Mouse (Mus musculus): ENCODE measurements at regions not wholly inside any gene's neighbourhood (a gene's known extent, or its start where the extent isn't known, plus 50 kb on each side); places are given as distances from the start of the nearest gene placed in this dataset.

GRCm38 (mm10) chr8:103907662-103908061 lies 193.8 kb upstream of the Cdh5 start:
- DNase-seq, result no peak

DNA sequence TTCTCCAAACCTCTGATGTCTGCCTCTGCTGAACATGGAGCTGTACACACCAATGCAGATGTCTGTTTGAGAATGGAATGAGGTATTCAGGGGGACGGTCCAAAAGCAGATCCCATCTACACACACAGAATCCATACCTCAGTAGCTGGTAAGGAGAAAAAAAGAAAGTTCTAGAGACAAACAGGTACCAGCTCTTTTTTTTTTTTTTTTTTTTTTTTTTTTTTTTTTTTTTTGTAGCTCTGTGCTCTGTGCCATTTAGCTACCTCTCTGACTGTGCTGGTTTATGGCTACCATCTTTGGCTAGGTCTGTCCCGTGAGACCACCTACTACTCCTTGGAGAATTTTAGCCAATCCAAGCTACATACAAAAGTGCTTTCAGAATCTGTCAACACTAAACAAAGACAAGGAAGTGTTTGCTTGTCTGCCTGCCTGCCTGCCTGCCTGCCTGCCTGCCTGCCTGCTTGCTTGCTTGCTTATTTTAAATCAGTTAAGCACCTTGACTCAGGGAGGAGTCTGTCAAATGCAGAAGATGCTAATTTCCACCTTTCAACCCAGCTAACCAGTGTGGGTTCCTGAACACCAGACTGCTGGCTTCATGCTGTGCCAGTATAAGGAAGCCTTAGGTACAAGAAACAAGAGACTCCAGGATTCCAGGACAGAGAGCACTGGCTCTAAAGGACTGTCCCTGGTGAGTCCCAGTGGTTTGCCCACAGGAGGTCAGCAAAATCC lies 190.0 kb upstream of the Cdh5 start:
- no peak for DNase-seq

DNA sequence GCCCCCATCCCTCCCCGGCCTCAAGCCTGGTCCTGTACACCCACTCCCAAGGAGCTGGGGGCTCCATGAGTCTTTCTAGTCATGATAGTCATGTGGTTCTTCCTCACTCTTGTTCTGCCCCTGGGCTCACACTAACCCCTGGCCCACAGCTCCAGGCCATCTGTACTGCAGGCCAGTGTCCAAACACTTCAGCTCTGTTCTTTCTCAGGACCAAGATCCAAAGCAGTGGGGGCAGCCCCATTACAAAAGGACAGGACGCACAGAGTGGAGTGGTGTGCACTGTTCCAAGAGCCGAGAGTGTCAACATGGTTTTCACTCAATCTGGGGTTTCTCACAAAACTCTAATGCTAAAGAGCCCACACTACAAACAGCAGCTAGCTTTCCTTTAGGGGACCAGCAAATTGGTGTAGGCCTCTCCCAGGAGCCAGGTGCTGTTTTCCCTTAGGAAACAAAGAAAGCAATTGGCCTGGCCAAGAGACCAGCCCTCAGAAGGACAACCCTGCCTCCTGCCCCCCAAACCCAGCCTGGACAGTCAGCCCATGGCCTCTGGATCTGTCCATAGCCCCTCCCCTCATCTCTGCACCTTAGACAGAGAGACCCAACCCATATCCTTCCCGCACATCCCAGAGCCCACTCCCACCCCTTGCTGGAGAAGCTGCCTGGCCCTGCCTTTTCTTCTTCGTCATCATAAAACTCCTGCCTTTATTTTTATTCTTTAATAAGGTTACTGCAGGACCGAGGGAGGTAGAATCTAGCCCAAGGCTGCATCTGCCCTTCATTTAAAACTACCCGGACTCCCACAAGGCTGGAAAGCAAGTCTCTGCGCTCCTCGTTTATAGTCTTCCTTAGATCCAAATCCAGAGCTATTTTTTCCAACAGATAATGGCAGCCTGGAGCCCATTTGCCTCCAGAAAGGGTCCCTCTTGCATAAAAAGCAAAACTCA lies 188.2 kb upstream of the Cdh5 start:
- DNase-seq, result no peak

GRCm38 (mm10) chr8:103913927-103914640 lies 187.3 kb upstream of the Cdh5 start:
- DNase-seq, result peak; percentile 34

- DNase-seq, result no peak
Observed at GRCm38 (mm10) chr8:103919324-103919723, 182.1 kb upstream of the Cdh5 start.

DNA sequence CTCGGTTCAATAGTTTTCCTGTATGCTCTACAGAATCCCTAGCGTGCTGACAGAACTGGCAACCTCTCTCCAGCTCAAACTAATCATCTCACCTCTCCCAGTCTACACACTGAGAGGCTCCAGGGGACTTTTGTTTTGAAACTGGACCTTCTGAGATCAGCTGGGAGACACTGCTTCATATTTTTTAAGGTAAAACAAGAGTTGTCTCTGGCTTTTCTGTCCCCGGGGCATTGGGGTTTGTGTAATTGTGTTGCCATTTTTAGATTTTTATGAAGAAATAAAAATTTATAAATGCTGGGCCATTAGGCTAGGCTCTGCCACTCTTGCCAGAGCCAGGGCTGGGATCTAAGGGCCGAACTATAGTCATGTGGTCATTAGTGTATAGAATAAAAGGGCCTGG lies 179.8 kb upstream of the Cdh5 start:
- no peak for DNase-seq

DNA sequence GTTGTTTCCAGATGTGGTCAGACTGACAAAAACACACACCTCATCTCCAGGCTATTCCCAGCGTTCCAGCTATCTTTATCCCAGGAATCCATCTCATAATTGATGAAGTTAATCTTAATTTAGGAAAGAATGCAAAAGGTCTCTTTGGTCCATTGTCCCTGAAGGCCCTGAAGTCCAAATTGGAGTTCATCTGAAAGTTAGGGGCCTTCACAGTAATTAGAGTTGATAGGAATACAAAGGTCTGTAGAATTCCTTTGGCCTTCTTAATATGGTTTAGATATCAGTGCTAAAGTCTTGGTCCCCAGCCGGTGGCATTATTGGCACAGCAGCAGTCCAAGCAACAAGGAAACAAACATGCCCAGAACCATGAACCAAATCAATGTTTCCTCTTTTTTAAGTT lies 178.7 kb upstream of the Cdh5 start:
- DNase-seq, result no peak

DNA sequence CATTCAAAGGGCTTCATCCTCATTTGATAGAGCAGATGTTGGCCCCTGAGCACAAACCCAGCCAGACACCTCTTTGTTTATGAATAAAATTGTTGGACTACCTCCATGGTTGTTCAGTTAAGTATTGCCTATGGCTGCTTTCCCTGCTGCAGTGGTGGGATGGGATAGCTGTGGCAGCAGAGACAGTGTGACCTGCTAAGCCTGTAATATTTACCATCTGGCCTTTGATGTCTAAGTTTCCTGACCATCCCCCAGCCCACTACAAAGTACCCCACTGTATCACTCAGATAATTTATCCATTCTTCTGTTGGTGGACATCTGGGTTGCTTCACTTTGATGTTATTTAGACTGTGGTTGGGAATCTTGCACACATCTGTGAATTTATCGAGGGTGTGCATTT lies 168.7 kb upstream of the Cdh5 start:
- no peak for DNase-seq

DNA sequence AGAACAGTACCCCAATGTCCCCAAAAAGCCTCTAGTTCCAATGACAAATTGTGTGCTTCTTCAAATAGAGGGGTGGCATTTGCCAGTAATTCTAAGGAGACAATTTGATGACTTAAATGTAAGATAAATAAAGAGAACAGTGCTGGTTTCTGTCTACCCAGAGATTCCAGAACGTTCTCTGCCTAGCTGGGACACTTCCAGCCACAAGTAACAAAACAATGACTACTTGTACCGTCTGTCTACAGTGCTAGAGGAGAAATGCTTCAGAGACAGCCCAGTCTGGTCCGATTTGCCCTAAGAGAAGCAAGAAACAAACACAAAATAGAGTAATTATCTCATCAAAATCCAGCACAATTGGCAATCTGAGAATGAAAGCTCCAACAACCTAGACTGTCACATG lies 164.9 kb upstream of the Cdh5 start:
- no peak for DNase-seq

DNA sequence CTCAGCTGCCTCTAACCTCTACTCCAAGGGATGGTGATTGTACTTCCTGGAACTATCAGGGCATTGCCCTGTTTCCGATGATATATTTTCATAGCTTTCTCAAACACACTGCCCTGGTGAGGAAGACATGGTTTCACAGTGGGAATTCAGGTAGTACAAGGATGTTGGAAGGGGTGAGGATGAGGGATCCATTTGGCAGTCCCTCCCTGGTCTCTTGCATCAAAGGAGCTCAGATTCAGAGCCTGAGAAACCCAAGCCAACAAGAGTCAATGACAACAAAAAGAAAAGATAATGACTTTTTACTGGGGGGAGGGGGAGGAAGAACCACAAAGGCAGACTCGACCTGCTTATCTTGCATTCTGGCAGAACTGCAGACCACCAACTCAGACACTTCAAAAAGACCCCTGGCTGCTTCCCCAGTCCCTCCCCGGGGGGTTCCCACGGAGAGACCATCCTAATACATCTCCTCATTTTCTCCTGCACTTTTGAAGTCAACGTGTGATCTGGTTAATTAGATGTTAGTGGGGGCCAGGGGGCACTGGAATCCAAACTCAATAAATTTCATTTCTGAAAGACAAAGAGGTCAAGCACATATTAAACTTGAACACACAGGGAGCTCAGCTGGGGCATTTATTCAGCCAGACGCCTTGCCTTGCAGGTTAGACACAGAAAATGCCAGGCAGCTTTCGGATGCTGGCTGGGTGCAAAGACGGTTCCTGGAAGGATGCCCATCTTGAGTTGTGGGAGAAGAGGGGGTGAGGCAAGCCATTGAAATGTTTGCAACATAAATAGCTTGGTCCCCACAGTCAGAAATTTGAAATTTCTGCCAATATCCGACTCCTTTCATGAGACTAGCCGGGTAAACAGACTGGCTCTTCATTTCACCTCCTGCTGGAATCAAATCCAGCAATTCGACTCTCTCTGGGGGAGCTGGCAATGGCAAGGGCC lies 162.9 kb upstream of the Cdh5 start:
- peak; percentile 40 for DNase-seq

GRCm38 (mm10) chr8:103940958-103941532 lies 160.4 kb upstream of the Cdh5 start:
- DNase-seq, result peak; percentile 46

DNA sequence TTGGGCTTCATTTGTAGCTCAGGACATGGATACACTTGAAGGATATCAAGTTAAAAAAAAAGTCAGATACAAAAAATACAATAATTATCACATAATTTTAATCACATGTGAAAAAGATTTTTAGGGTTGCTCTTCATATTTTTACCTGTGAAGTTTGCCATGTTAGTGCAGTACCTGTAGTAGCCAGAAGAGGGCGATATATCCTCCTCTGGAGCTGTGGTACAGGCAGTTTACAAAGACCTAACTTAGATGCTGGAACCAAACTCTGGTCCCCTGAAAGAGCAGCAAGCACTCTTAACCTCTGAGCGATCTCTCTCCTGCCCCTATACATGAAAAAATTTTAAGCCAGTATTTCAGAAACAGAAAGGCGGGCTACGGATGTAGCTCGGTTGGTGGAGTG lies 153.0 kb upstream of the Cdh5 start:
- DNase-seq, result no peak

DNA sequence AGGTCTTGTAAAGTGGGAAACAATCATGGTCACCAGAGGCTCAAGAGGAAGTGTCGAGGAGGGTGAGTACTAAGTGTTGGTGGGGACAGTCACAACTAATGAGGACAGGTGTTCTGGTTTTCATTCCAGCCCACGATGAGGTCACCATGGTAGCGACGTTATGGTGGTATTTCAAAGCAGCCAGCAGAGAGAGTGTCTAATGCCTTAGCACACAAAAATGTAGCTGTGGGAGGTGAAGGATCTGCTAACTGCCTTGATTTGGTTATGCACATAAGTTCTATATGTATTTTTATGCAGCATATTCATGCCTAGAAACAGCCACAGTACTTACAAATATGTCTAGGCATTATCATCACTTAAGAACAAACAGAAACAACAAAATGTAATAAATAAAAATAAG lies 151.0 kb upstream of the Cdh5 start:
- no peak for DNase-seq

GRCm38 (mm10) chr8:103953586-103953985 lies 147.8 kb upstream of the Cdh5 start:
- no peak for DNase-seq

- no peak for DNase-seq
Observed at GRCm38 (mm10) chr8:103955568-103956260, 145.7 kb upstream of the Cdh5 start.

- no peak for DNase-seq
Observed at GRCm38 (mm10) chr8:103964293-103964918, 137.0 kb upstream of the Cdh5 start.

DNA sequence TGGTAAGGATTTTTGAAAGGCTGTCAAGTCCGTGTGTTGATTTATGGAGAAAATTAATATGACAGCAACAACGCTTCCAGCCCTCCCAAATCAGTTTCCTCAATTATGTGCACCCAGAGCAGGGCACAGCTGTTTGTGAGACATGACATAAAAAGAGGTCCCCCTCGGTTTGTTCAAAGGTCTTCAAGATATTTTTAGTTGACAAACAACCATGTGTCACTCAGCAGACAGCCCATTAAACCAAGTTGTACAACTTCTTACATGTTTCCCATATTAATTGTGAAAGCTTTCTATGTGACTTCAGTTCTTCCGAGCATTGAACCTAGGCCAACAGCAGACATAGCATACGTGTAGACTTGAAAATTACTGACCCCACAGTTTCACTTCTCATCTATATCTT lies 131.5 kb upstream of the Cdh5 start:
- DNase-seq, result no peak

GRCm38 (mm10) chr8:103970511-103970910 lies 130.9 kb upstream of the Cdh5 start:
- no peak for DNase-seq

- no peak for DNase-seq
Observed at GRCm38 (mm10) chr8:103970966-103971365, 130.5 kb upstream of the Cdh5 start.

GRCm38 (mm10) chr8:103976488-103976887 lies 124.9 kb upstream of the Cdh5 start:
- DNase-seq, result no peak

GRCm38 (mm10) chr8:103978948-103979347 lies 122.5 kb upstream of the Cdh5 start:
- no peak for DNase-seq
